Mouse (Mus musculus) spleen, adult 2 months (tissue): ENCODE measurements around the gene Ddo. TPM values are rescaled to one million over a fixed set of nuclear protein-coding genes. Genes with fewer than 3 reads are reported as not detected.
A peak's percentile ranks its signal among the peaks of the same experiment; 100 is the strongest.

Source experiments
- DNase-seq, 2 experiments: peaks; one replicate each; pipeline versions ENCODE4 v3.0.0 to v3.0.0-alpha.2; 2012 to 2021; ENCODE audit warnings: low spot score in 2 of 2, low read depth in 1 of 2
- H3K27ac ChIP-seq: fragments of 200-500 bp; 2 replicates; pipeline ENCODE4 v1.5.1; 2012; ENCODE audit warnings: low read length, inconsistent platforms; ENCODE audit not compliant: insufficient read depth
- H3K27me3 ChIP-seq: fragments of 200-500 bp; 2 replicates; pipeline ENCODE4 v1.6.1; 2012; ENCODE audit warnings: mild to moderate bottlenecking, moderate library complexity, low read length, inconsistent platforms; ENCODE audit not compliant: control insufficient read depth, insufficient read depth
- H3K36me3 ChIP-seq: fragments of 200-500 bp; 2 replicates; pipeline ENCODE4 v1.6.1; 2012; ENCODE audit warnings: mild to moderate bottlenecking, low read length, inconsistent platforms; ENCODE audit not compliant: control insufficient read depth, insufficient read depth
- H3K4me1 ChIP-seq: fragments of 200-500 bp; 2 replicates; pipeline ENCODE4 v1.6.1; 2011; ENCODE audit warnings: inconsistent platforms; ENCODE audit not compliant: control insufficient read depth, insufficient read depth, insufficient read length
- H3K4me3 ChIP-seq: fragments of 200-500 bp; 2 replicates; pipeline ENCODE4 v1.5.1; 2011; ENCODE audit warnings: mild to moderate bottlenecking, inconsistent platforms; ENCODE audit not compliant: insufficient read depth, insufficient read length; ENCODE audit errors: extremely low read depth
- CTCF ChIP-seq: fragments of 200-500 bp; IDR thresholded peaks from 2 replicates; pipeline ENCODE4 v1.5.1; 2011; ENCODE audit warnings: mild to moderate bottlenecking, inconsistent platforms; ENCODE audit not compliant: insufficient read depth, insufficient read length, insufficient replicate concordance; ENCODE audit errors: extremely low read depth
- POLR2A ChIP-seq: fragments of 200-500 bp; IDR thresholded peaks from 2 replicates; pipeline ENCODE4 v1.6.1; 2011; ENCODE audit warnings: low read depth, low read length, inconsistent platforms
- WGBS: fragments of 180-500 bp; shearing (Covaris S2); methylation state at CpG from one replicate; pipeline ENCODE4 v1.1.7; 2018; 5-methylcytosine and 5-hydroxymethylcytosine counted together
- polyA plus RNA-seq: library from polyadenylated mRNA; depleted of rRNA; stranded (reverse); fragments of >200 nt; gene quantifications from 2 replicates; pipeline ENCODE4 v1.2.3, GENCODE M21; 2012

The Ddo gene
- polyA plus RNA-seq, 1 experiment, result 0.71 TPM

- H3K4me3 ChIP-seq, result no peak overlapping the region
- H3K27ac ChIP-seq, result no peak overlapping the region
- no peak for TF ChIP-seq POLR2A
- peak; percentile 33; the same call in 1 of the 2 replicates for TF ChIP-seq CTCF
- H3K36me3 ChIP-seq, result no peaks in the 10 kb centered on the region
- no peaks in the 10 kb centered on the region for H3K4me1 ChIP-seq
- WGBS, result 77% methylated on average over 7 of the region's 7 CpGs
- H3K27me3 ChIP-seq, result no peaks in the 10 kb centered on the region
- peak in 1 of 2 experiments; percentile 14 for DNase-seq
These were observed 671 bp upstream of the Ddo start for GRCm38 (mm10) chr10:40629140-40629539.

DNA sequence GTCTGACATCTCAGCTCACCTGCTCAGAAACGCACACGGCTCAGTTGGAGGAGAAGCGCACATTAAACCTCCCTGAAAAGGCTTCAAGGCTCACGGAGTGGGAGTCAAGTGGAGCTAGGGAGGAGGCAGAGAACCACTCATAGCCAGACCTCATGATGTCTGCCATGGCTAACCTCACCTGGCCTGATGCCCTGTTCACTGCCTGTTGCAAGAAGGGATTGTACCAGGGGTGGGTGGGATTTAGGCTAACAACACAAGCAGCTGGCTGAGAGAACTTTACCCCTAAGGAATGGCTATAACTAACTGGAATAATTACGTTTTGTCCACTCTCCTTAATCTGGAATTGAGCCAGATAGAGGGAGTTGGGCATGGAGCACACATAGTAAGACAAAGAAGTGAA lies 646 bp downstream of the Ddo start:
- no peaks in the 10 kb centered on the region for H3K27me3 ChIP-seq
- no peak overlapping the region for H3K4me3 ChIP-seq
- WGBS, result 88% methylated on average over 5 of the region's 5 CpGs

GRCm38 (mm10) chr10:40630961-40631360 lies 1.1 kb downstream of the Ddo start:
- no peak for TF ChIP-seq POLR2A
- no peak for TF ChIP-seq CTCF
- Histone ChIP-seq H3K4me3 (no peak overlapping the region), H3K27me3 (no peaks in the 10 kb centered on the region), H3K36me3 (no peaks in the 10 kb centered on the region), H3K27ac (no peak overlapping the region), H3K4me1 (no peaks in the 10 kb centered on the region)
- no peak for DNase-seq
- WGBS, result 77% methylated on average over 9 of the region's 9 CpGs

More for the DNA sequence above, 646 bp downstream of the Ddo start:
- TF ChIP-seq POLR2A (no peak), CTCF (no peak)
- H3K36me3 ChIP-seq, result no peaks in the 10 kb centered on the region
- H3K27ac ChIP-seq, result no peak overlapping the region
- DNase-seq, result no peak
- H3K4me1 ChIP-seq, result no peaks in the 10 kb centered on the region

GRCm38 (mm10) chr10:40632087-40632486 lies 2.3 kb downstream of the Ddo start:
- Histone ChIP-seq H3K36me3 (no peaks in the 10 kb centered on the region), H3K27ac (no peak overlapping the region), H3K4me3 (no peak overlapping the region), H3K27me3 (no peaks in the 10 kb centered on the region), H3K4me1 (no peaks in the 10 kb centered on the region)
- DNase-seq, result no peak
- 96% methylated on average over 3 of the region's 3 CpGs for WGBS
- TF ChIP-seq CTCF (no peak), POLR2A (no peak)

- Histone ChIP-seq H3K4me1 (no peaks in the 10 kb centered on the region), H3K36me3 (no peaks in the 10 kb centered on the region)
- TF ChIP-seq POLR2A (no peak), CTCF (no peak)
These were observed 7.5 kb downstream of the Ddo start for GRCm38 (mm10) chr10:40637331-40637730.

DNA sequence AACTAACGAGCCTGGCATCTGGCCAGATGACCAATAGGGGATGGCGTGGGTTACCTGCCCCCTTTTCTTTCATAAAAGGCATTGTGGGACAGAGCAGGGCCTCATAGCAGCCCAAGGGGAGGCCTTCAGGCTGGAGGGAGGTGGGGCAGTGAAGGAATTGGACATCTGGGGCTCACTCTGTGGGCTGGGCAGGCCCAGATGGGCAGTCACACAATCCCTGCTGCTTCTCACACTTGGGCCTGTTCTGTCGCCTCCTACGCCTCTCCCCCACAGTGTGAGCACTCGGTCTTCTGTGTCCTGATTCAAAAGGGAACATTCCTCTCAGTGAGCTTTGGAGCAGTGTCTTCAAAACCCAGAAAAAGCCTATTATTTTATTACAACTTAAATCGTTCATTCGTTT lies 8.5 kb downstream of the Ddo start:
- DNase-seq, result no peak
- Histone ChIP-seq H3K4me1 (no peaks in the 10 kb centered on the region), H3K36me3 (no peaks in the 10 kb centered on the region), H3K4me3 (no peak overlapping the region), H3K27ac (no peak overlapping the region), H3K27me3 (no peaks in the 10 kb centered on the region)
- WGBS, result 86% methylated on average over 7 of the region's 7 CpGs
- TF ChIP-seq POLR2A (no peak), CTCF (no peak)

More at GRCm38 (mm10) chr10:40637331-40637730, 7.5 kb downstream of the Ddo start:
- Histone ChIP-seq H3K4me3 (no peak overlapping the region), H3K27me3 (no peaks in the 10 kb centered on the region), H3K27ac (no peak overlapping the region)
- 72% methylated on average over 10 of the region's 10 CpGs for WGBS
- DNase-seq, result no peak

DNA sequence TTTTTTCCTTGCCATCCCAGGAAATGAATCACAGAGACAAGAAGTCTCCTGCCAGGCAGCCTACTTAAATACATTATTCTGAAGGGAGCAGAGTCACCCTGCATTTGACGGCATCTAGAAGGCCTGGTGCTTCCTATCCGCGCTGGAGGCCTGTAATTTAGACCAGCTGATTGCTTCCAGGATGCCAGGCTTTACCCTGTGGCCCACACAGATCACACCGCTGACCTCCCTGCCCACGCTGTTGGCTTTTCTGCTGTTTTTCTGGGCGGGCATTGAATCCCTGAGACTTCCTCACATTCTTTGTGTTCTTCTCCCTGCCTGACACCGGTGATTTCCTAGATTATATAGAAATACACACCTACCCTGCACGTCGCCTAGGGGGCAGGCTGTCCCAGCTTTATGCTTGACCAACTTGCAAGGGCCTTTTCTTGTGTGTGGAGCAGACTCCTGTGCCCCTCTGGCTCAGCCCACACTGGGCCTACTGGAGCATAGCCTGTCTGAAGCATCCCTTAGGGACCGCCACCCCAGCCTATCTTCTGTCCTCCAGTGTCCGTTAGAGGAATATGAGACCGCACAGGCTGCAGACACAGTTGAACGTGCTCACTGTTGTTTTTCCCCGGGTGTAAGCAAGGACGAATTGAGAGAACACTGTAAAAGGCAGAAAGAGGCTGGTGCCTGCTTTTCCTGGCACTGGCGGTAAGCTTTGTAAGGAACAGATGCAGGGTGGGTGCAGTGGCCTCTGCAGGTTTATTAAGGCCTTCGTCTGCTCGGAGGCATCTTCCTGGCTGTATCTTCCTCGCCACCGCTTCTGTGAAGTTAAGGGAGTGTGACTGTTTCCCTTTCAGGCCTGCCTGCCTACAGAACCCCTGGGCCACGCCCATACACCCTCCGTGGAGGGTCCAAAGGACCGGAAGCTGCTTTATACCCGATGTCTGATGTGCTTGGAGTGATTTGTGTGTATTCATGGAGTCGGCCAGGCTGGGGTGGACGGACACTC lies 9.3 kb downstream of the Ddo start:
- no peak for DNase-seq
- no peaks in the 10 kb centered on the region for H3K27me3 ChIP-seq
- H3K36me3 ChIP-seq, result no peaks in the 10 kb centered on the region
- no peaks in the 10 kb centered on the region; the same call in 1 of the 2 replicates for H3K4me1 ChIP-seq
- WGBS, result 81% methylated on average over 26 of the region's 26 CpGs
- H3K4me3 ChIP-seq, result no peak overlapping the region
- H3K27ac ChIP-seq, result no peak overlapping the region
- TF ChIP-seq POLR2A (no peak), CTCF (no peak)
